Mouse (Mus musculus) midbrain, embryonic 11.5 days (tissue): ENCODE data around the gene Gpbp1l1. TPM values are rescaled to one million over a fixed set of nuclear protein-coding genes. Genes with fewer than 3 reads are reported as not detected.

Experiments used
- ATAC-seq: fragments of 200-750 bp; cut with Nextera tagmentation; 2 replicates; pipeline ENCODE4 v1.8.0; 2017; ENCODE audit warnings: moderate TSS enrichment, moderate library complexity; ENCODE audit not compliant: low FRiP score
- DNase-seq: peaks from one replicate; pipeline ENCODE4 v3.0.0; 2015; ENCODE audit warnings: low spot score; ENCODE audit errors: missing footprints
- H3K27ac ChIP-seq: fragments of 300-500 bp; sonication (generic); 2 replicates; pipeline ENCODE4 v1.5.1; 2014; ENCODE audit warnings: low read depth, low read length
- H3K27me3 ChIP-seq: fragments of 300-500 bp; sonication (generic); 2 replicates; pipeline ENCODE4 v1.6.1; 2014; ENCODE audit warnings: mild to moderate bottlenecking, low read length, moderate library complexity, mixed read lengths; ENCODE audit not compliant: control insufficient read depth, insufficient read depth
- H3K36me3 ChIP-seq: fragments of 300-500 bp; sonication (generic); 2 replicates; pipeline ENCODE4 v1.6.1; 2014; ENCODE audit warnings: mild to moderate bottlenecking, low read length, moderate library complexity, mixed read lengths; ENCODE audit not compliant: control insufficient read depth, insufficient read depth
- H3K4me1 ChIP-seq: fragments of 300-500 bp; sonication (generic); 2 replicates; pipeline ENCODE4 v1.6.1; 2014; ENCODE audit warnings: low read length; ENCODE audit not compliant: control insufficient read depth, insufficient read depth
- H3K4me2 ChIP-seq: fragments of 300-500 bp; sonication (generic); 2 replicates; pipeline ENCODE4 v1.6.1; 2014; ENCODE audit warnings: mild to moderate bottlenecking, moderate library complexity
- H3K4me3 ChIP-seq: fragments of 300-500 bp; sonication (generic); 2 replicates; pipeline ENCODE4 v1.5.1; 2014; ENCODE audit warnings: low read depth, low read length
- H3K9ac ChIP-seq: fragments of 300-500 bp; sonication (generic); 2 replicates; pipeline ENCODE4 v1.6.1; 2014; ENCODE audit warnings: low read length
- H3K9me3 ChIP-seq: fragments of 300-500 bp; sonication (generic); 2 replicates; pipeline ENCODE4 v1.6.1; 2016; ENCODE audit warnings: low read length; ENCODE audit not compliant: control insufficient read depth
- WGBS: fragments of 180-500 bp; shearing (Covaris S2); extraction: QIAGEN DNeasy Blood & Tissue Kit; methylation state at CpG from one replicate; pipeline ENCODE4 v1.1.7; 2014; 5-methylcytosine and 5-hydroxymethylcytosine counted together
- polyA plus RNA-seq: library from polyadenylated mRNA; unstranded; fragments of >200 nt; fragmentation: Nextera tagmentation; extraction: Ambion mirVana; gene quantifications from 2 replicates; pipeline ENCODE4 v1.2.1, GENCODE M21; 2014

Gene Gpbp1l1
- polyA plus RNA-seq, 1 experiment from 2014 or later = 37.1 TPM

- WGBS = 6% methylated on average over 15 of the region's 15 CpGs
- Histone ChIP-seq H3K4me1 (peaks cover 2% of the 10 kb centered on the region; the same call in 1 of the 2 replicates), H3K9me3 (no peaks in the 10 kb centered on the region), H3K27ac (0 out of 2 replicates have a peak overlapping the region, but pooled peaks have one; percentile 37), H3K4me2 (peak overlapping the region; percentile 54), H3K27me3 (no peaks in the 10 kb centered on the region), H3K9ac (peak overlapping the region; percentile 71), H3K4me3 (peak overlapping the region; percentile 60), H3K36me3 (no peaks in the 10 kb centered on the region; the same call in 1 of the 2 replicates)
- ATAC-seq = no peak
- no peak for DNase-seq
Observed at GRCm38 (mm10) chr4:116558151-116558882, 859 bp downstream of the Gpbp1l1 start.

GRCm38 (mm10) chr4:116595793-116596192 is 38.3 kb downstream of the Gpbp1l1 start:
- no peak for ATAC-seq
- H3K27ac ChIP-seq = no peak overlapping the region
- no peaks in the 10 kb centered on the region for H3K27me3 ChIP-seq
- H3K4me1 ChIP-seq = peaks cover 15% of the 10 kb centered on the region
- H3K9me3 ChIP-seq = no peaks in the 10 kb centered on the region
- H3K9ac ChIP-seq = no peak overlapping the region
- no peak overlapping the region for H3K4me3 ChIP-seq
- DNase-seq = no peak
- H3K4me2 ChIP-seq = no peak overlapping the region
- peaks cover 19% of the 10 kb centered on the region for H3K36me3 ChIP-seq
- WGBS = 83% methylated on average over 8 of the region's 8 CpGs

GRCm38 (mm10) chr4:116596379-116596778 is 38.9 kb downstream of the Gpbp1l1 start, which contains the start of gene Ccdc17:
Ccdc17 (plus strand) TSS chr4:116596654.
- H3K4me3 ChIP-seq = peak within 1 kb of the TSS; percentile 60
- no peaks in the 10 kb centered on the region for H3K9me3 ChIP-seq
- ATAC-seq (no peak), DNase-seq (no peak)
- H3K4me1 ChIP-seq = peaks cover 15% of the 10 kb centered on the region
- H3K27ac ChIP-seq = peak within 1 kb of the TSS; percentile 48; the same call in 1 of the 2 replicates
- no peaks in the 10 kb centered on the region for H3K27me3 ChIP-seq
- peaks cover 18% of the 10 kb centered on the region; the same call in 1 of the 2 replicates for H3K36me3 ChIP-seq
- peak within 1 kb of the TSS; percentile 75 for H3K9ac ChIP-seq
- WGBS = 33% methylated on average over 5 of the region's 5 CpGs
- peak within 1 kb of the TSS; percentile 87 for H3K4me2 ChIP-seq

GRCm38 (mm10) chr4:116596978-116597881 is 39.8 kb downstream of the Gpbp1l1 start:
- peak overlapping the region; percentile 48; the same call in 1 of the 2 replicates for H3K27ac ChIP-seq
- H3K9ac ChIP-seq = peak overlapping the region; percentile 75
- under 1% methylated on average over 50 of the region's 50 CpGs for WGBS
- H3K27me3 ChIP-seq = no peaks in the 10 kb centered on the region
- peak; percentile 94 for ATAC-seq
- H3K4me2 ChIP-seq = peak overlapping the region; percentile 87
- peak overlapping the region; percentile 60 for H3K4me3 ChIP-seq
- no peaks in the 10 kb centered on the region for H3K9me3 ChIP-seq
- peaks cover 15% of the 10 kb centered on the region for H3K4me1 ChIP-seq
- peaks cover 14% of the 10 kb centered on the region; the same call in 1 of the 2 replicates for H3K36me3 ChIP-seq
- DNase-seq = peak; percentile 96

GRCm38 (mm10) chr4:116612621-116613020 is 55.2 kb downstream of the Gpbp1l1 start:
- no peaks in the 10 kb centered on the region for H3K4me1 ChIP-seq
- H3K9ac ChIP-seq = no peak overlapping the region
- ATAC-seq (no peak), DNase-seq (no peak)
- no peak overlapping the region for H3K27ac ChIP-seq
- no peak overlapping the region for H3K4me2 ChIP-seq
- no peaks in the 10 kb centered on the region for H3K27me3 ChIP-seq
- H3K36me3 ChIP-seq = peaks cover 32% of the 10 kb centered on the region
- no peaks in the 10 kb centered on the region for H3K9me3 ChIP-seq
- WGBS = 95% methylated on average over 2 of the region's 2 CpGs
- no peak overlapping the region for H3K4me3 ChIP-seq

- H3K36me3 ChIP-seq = peaks cover 27% of the 10 kb centered on the region
Observed at GRCm38 (mm10) chr4:116615237-116615636, 57.8 kb downstream of the Gpbp1l1 start.

GRCm38 (mm10) chr4:116624831-116625230 is 67.4 kb downstream of the Gpbp1l1 start:
- Histone ChIP-seq H3K4me3 (no peak overlapping the region), H3K36me3 (peaks cover 15% of the 10 kb centered on the region), H3K4me2 (no peak overlapping the region; the same call in 1 of the 2 replicates), H3K9ac (no peak overlapping the region), H3K4me1 (peaks cover 8% of the 10 kb centered on the region), H3K27ac (no peak overlapping the region), H3K9me3 (no peaks in the 10 kb centered on the region), H3K27me3 (no peaks in the 10 kb centered on the region)
- DNase-seq (no peak), ATAC-seq (no peak)
- WGBS = 94% methylated on average over 4 of the region's 4 CpGs

More at GRCm38 (mm10) chr4:116615237-116615636, 57.8 kb downstream of the Gpbp1l1 start:
- H3K4me1 ChIP-seq = no peaks in the 10 kb centered on the region
- no peak overlapping the region for H3K4me3 ChIP-seq
- H3K4me2 ChIP-seq = no peak overlapping the region
- no peaks in the 10 kb centered on the region for H3K27me3 ChIP-seq
- ATAC-seq (no peak), DNase-seq (no peak)
- H3K27ac ChIP-seq = no peak overlapping the region
- H3K9ac ChIP-seq = no peak overlapping the region
- 98% methylated on average over 2 of the region's 2 CpGs for WGBS
- no peaks in the 10 kb centered on the region for H3K9me3 ChIP-seq

GRCm38 (mm10) chr4:116626658-116627358 is 69.3 kb downstream of the Gpbp1l1 start:
- Histone ChIP-seq H3K4me1 (peaks cover 8% of the 10 kb centered on the region), H3K4me3 (peak overlapping the region; percentile 99), H3K36me3 (peaks cover 4% of the 10 kb centered on the region; the same call in 1 of the 2 replicates), H3K27ac (peak overlapping the region; percentile 92), H3K4me2 (peak overlapping the region; percentile 85), H3K9ac (peak overlapping the region; percentile 99), H3K9me3 (no peaks in the 10 kb centered on the region), H3K27me3 (no peaks in the 10 kb centered on the region)
- DNase-seq = peak; percentile 99
- ATAC-seq = peak; percentile 85
- WGBS = 0% methylated on average over 52 of the region's 53 CpGs
